Mouse (Mus musculus): ENCODE measurements around the gene Mcm9.
"Not testable (repeated sequence)": the region's sequence is repeated elsewhere in the genome, so short reads cannot be mapped to it uniquely, and the experiment has no call there.

Mcm9 gene

DNA sequence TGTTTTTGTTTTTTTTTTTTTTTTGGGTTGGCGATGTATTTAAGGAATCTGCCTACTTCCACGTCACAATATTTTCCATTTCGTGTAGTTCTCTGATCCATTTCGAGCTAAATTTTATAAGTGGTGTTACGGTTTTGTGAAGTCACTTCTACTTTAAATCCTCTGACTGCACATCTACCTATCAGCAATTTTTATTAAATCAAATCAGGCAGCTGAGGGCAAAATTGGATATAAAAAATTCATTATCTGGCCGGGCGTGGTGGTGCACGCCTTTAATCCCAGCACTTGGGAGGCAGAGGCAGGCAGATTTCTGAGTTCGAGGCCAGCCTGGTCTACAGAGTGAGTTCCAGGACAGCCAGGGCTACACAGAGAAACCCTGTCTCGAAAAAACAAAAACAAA, at the start of gene Mcm9:
Mcm9 (minus strand) TSS at position 101 of the 400 bp plus-strand sequence.
- in situ Hi-C loops (cut with MboI, MseI) = loop anchor here (25.0 kb wide), 1 partner anchor 407 kb away; no protein-coding TSS in a partner anchor

DNA sequence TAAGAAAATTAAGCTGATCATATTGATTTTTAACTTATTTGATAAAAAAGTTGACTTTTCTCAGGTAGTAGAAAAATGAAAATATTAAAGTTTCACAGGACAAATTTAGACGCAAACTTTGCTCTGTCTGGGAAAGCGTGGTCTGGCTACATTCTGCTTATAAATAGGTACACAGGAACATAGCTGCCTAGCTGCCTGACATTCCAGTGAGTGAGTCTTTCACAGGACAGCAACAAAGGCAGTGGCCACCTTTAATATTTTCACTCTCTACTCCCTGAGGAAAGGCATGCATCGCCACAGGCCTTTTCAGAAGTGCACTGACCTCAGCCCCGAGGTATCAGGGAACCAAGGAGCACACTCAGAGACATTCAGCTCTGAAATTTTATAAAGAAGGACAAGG, 31.5 kb upstream of the Mcm9 start:
- in situ Hi-C loops (cut with MboI, MseI) = no loop called here

DNA sequence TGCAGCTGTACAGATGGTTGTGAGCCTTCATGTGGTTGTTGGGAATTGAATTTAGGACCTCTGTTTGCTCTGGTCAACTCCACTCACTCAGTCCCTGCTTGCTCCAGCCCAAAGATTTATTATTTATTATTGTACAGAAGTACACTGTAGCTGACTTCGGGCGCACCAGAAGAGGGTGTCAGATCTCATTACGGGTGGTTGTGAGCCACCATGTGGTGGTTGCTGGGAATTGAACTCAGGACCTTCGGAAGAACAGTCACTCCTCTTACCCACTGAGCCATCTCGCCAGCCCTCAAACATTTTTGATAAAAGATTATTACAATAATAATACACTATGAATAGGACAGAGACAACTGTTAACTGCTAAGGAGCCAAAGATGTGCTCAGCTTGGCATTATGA, 24.0 kb upstream of the Mcm9 start:
- in situ Hi-C loops (cut with MboI, MseI) = not testable (repeated sequence)

- in situ Hi-C loops (cut with MboI, MseI) = no loop called here
Measured at GRCm38 (mm10) chr10:53650683-53651082, 20.4 kb upstream of the Mcm9 start.

DNA sequence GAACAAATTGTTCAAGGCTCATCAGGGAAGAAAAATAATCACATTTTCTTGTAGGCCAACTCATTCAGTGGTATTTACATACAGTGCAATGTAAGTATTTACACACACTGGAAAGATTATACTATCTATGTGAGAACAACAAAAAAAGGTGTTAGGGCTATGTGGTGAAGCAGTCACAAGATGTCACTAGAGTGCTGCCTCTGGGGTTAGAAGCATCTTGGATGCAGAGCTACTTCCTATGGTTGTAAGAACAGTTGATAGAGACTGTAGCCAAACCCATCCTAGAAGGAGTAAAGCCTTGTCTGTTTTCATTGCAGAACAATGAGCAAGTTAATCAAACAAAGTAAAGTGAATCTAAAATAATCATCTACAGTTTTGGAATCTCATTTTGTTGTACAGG, 11.3 kb upstream of the Mcm9 start:
- in situ Hi-C loops (cut with MboI, MseI) = loop anchor here (25.0 kb wide), 1 partner anchor 396 kb away; no protein-coding TSS in a partner anchor

- in situ Hi-C loops (cut with MboI, MseI) = loop anchor here (25.0 kb wide), 1 partner anchor 402 kb away; no protein-coding TSS in a partner anchor
Measured at GRCm38 (mm10) chr10:53635246-53635971, 5.2 kb upstream of the Mcm9 start.

GRCm38 (mm10) chr10:53634160-53634559, 3.9 kb upstream of the Mcm9 start:
- in situ Hi-C loops (cut with MboI, MseI) = loop anchor here (25.0 kb wide), 1 partner anchor 403 kb away; no protein-coding TSS in a partner anchor

DNA sequence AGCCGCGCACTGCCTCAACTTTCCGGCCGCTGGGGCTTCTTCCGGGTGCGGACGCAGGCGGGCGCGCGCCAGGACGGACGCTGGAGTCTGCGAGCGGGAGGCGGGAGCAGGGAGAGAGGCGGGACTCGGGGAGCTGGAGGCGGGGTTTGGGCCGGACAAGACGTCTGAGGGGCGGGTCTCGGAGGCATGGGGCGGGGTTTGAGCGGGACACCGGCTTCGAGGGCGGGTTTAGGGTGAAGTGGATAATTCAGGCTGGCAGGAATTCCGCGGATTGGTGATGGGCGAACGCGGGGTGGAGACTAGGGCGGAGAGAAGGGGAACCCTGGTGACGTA, 355 bp downstream of the Mcm9 start:
- in situ Hi-C loops (cut with MboI, MseI) = loop anchor here (25.0 kb wide), 1 partner anchor 407 kb away; no protein-coding TSS in a partner anchor

DNA sequence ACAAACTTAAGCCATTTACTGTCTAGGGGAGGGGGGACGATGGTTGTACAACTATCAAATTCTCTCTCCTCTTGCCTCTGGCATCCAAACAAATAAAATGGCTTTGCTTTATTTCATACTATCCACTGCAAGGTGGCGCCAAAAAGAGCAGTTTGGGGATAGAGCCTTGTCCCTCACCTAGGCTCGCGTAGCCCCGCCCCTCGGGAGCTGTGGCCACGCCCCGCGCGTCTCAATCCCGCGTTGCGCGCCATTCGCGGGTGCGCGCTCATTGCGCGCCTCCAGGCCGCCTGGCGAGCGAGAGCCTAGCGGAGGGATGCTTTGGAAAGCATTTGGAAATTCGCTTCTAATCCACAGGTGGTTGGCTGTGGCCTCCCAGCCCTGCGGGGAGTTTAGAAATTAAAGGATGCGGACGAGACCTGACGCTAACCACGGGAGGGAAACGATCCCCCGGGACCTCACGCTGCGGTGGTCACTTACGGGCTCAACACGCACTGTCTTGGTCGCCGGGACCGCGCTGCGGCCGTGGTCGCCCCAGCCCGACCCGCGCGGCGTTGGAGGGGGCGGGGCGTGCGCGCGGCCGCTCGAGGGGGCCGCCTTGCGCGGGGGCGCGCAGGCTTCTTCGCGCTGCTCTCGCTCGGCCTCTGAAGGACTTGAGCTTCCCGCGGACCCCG, 857 bp downstream of the Mcm9 start:
- in situ Hi-C loops (cut with MboI, MseI) = loop anchor here (25.0 kb wide), 1 partner anchor 408 kb away; no protein-coding TSS in a partner anchor

DNA sequence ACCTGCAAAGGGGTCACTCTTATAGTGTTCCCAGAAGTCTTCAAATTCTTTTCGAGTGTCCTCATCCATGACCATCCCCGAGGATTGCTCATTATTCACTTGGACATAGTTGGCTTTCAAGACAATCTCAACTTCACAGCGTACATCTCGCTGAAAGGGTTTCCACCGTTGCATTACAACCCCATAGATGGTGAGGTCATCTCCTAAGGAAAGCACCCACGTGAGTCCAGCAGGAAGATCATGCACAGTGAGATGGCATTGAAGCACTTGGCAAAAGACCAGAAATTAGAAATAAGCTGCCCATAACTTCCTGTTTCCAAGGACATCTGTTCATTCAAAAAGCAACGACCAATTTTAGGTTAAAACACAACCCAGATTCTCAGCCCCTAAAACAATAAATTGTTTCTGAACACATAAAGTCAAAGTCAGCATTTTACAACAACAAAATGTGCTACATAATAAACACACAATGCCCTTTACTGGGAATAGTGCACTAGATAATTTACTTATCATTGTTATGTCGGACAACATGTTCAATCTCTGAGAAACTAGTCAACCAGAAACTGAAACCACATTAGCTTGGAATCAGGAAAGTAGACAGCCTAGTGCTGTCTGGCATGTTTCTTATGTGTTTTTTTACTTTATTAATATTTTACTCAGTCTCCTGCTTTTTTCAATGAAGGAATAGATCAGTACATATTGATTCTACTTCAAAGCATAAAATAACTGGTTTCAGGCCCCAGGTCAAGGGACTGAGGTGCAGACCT, 14.2 kb downstream of the Mcm9 start:
- in situ Hi-C loops (cut with MboI, MseI) = no loop called here

- in situ Hi-C loops (cut with MboI, MseI) = no loop called here
Measured at GRCm38 (mm10) chr10:53613955-53614354, 16.3 kb downstream of the Mcm9 start.

DNA sequence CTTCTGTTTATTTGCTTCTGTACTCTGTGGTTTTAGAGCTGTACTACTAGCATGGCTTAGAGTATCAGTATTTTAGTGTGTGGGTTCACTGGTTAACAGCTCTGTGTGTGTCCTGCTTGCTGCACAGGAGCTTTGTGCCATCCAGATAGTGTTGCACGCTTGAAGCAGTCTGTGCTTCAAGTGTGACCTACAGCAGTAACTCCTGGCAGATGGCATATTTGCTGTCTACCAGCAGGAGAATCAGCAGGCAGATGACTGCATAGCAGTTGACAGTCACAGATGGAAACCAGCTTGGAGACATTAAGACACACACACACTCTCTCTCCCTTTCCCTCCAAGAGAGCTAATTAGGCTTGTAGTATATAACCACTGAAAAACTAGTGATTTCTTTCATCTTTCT, 18.1 kb downstream of the Mcm9 start:
- in situ Hi-C loops (cut with MboI, MseI) = no loop called here

DNA sequence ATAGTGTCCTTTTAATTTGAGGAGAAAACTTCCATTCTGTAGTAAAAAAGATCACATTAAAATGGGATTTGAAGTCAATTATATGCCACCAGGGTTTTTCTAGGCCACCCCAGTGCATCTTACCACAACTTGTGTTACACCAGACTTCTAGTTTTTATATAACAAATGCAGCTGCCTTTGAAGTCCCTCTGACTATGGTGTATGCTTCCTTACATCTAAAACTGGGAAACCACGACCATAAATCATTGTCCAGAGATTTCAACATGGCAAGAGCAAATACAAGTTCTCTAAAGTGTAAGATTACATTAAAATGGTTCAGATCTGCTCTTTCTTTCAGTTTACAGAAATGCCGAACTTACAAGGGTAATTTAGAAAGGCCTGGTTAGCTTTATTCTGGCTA, 22.0 kb downstream of the Mcm9 start:
- in situ Hi-C loops (cut with MboI, MseI) = no loop called here

GRCm38 (mm10) chr10:53605328-53605727, 24.9 kb downstream of the Mcm9 start:
- in situ Hi-C loops (cut with MboI, MseI) = no loop called here

DNA sequence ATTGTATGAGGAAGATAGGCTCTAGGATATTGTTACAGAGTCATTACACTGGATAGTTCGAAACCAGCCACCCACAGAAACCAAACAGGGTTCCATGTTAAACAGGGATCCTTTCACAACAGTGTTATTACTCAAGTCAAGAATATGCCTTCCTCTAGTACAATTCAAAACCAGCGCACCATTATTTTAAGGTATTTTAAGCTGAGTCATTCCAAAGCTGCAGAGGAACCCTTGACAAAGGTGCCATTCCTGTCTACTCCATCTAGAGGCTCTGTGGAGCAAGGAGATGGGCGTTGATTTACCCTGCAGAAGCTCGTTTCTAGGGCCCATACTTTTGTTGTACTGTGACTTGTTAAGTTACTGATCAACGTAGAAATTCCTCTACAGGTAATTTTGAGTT, 31.4 kb downstream of the Mcm9 start:
- in situ Hi-C loops (cut with MboI, MseI) = loop anchor here (5.0 kb wide), 1 partner anchor 72 kb away; no protein-coding TSS in a partner anchor

DNA sequence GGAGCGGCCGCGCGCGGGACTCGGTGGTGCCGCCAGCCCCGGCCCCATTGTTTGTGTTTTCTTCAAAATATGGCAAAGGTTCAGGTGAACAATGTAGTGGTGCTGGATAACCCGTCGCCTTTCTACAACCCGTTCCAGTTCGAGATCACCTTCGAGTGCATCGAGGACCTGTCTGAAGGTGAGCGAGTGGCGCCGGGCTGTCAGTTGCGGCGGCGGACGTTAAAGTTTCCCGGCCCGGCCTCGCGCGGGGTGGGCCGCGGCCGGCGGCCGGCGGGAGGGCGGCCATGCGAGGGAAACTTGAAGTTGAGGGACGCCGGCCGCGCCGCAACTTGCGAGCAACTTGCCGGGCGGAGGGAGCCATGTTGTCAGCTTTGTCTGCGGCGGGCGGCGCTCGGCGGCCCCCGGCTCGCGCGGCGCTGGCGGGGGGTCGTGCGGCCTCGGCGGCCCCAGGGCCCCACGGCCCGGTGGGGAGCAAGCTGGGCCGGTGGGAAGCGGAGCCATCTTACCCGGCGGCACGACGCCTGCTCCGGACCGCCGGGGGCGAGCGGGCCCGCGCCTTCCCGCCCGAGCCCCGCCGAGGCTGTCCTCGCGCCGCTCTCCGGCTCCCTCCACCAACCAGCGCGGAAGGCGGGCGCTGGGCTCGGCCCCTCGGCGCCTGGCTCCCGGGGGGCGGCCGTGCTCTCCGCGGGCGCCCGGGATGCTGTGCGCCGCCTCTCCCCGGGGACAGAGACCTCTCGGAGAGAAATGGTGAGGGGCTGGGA, 32.9 kb downstream of the Mcm9 start:
- in situ Hi-C loops (cut with MboI, MseI) = loop anchor here (5.0 kb wide), 1 partner anchor 70 kb away; no protein-coding TSS in a partner anchor

- in situ Hi-C loops (cut with MboI, MseI) = loop anchor here (5.0 kb wide), 1 partner anchor 69 kb away; no protein-coding TSS in a partner anchor
Measured at GRCm38 (mm10) chr10:53596677-53597120, 33.5 kb downstream of the Mcm9 start, which contains the start of gene Asf1a. Asf1a (plus strand) TSS chr10:53596757.

- in situ Hi-C loops (cut with MboI, MseI) = loop anchor here (5.0 kb wide), 1 partner anchor 69 kb away; no protein-coding TSS in a partner anchor
Measured at GRCm38 (mm10) chr10:53595744-53596676, 34.2 kb downstream of the Mcm9 start.

DNA sequence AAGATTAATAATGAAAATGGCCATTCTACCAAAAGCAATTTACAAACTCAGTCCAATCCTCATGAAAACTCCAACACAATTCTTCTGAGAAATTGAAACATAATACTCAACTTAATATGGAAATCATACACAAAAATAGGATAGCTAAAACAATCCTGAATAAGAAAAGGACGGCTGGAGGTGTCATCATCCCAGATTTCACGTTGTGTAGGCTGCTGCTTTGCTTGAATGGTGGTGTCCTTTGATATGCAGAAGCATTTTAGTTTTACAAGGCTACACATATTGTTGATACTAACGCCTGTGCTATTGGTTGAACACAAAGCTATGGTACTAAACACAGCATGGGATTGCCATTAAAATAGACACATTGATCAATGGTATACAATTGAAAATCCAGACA, 44.5 kb downstream of the Mcm9 start:
- in situ Hi-C loops (cut with MboI, MseI) = no loop called here

DNA sequence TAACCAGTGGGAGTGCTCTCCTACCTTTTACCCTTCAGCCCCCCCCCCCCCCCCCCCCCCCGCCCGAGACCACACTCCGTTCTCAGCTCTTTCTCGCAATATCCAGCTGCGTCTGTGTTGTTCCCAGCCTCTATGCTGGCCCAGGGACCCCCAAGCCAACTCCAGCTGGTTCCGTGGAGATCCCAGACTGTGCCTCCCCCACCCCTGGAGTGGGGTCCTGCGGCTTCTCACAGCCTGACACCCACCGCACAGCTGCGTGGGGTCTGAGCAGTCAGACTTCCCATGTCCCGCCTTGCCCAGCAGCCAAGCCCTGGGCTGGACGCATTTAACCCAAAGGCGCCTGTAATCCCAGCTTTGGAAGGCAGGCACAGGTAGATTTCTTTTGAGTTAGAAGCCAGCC, 49.2 kb downstream of the Mcm9 start:
- in situ Hi-C loops (cut with MboI, MseI) = no loop called here
